Mouse (Mus musculus) E14TG2a.4 (cell line): Measurements from ENCODE around the gene Zfp27.

Experiments used
- CTCF ChIP-seq: conservative IDR thresholded peaks from 2 replicates; pipeline ENCODE4 v1.5.1; 2014; ENCODE audit warnings: low read length
- NANOG ChIP-seq: IDR thresholded peaks from 2 replicates; pipeline ENCODE4 v1.6.1; 2014; ENCODE audit warnings: borderline replicate concordance, low read length, mixed read lengths
- POU5F1 ChIP-seq: IDR thresholded peaks from 2 replicates; pipeline ENCODE4 v1.6.1; 2014; ENCODE audit warnings: low read length, borderline replicate concordance

DNA sequence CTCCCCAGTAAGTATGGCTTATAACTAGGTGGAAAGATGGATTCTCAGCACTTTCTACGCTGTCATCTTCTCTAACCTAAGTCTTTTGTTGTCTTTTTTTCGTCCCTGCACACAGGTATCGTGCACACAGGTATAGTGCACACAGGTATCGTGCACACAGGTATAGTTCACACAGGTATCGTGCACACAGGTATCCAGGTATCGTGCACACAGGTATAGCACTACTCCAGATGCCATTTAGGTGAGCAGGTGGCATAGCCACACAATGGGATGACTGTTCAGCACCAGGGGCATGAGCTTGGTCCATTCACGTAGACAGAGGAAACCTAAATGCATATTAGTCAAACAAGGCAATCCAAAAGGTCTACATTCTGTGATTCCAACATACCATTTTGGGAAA is 15.9 kb downstream of the Zfp27 start:
- TF ChIP-seq CTCF = no peak
- TF ChIP-seq NANOG = no peak
- no peak for TF ChIP-seq POU5F1
